Mouse (Mus musculus): ENCODE results near the gene Fgfr2. TPM values are rescaled to one million over a fixed set of nuclear protein-coding genes. Genes with fewer than 3 reads are reported as not detected.

Gene Fgfr2
- total RNA-seq, 1 experiment, result 37.5 TPM

- H3K9me3 ChIP-seq (ENCODE audit: control insufficient read depth, insufficient read depth, low read depth, low read length), result no peaks in the 10 kb centered on the region
- in situ Hi-C loops (cut with MboI; ENCODE audit: low sequenced_read_pairs in 2 of 2, unreplicated experiment in 2 of 2), result no loop called here
- DNase-seq (ENCODE audit: low read depth, low spot score), result no peak
- H3K27ac ChIP-seq (ENCODE audit: insufficient read depth, low read depth, low read length, poor library complexity, severe bottlenecking), result no peak overlapping the region
- no peak overlapping the region for H3K9ac ChIP-seq (ENCODE audit: insufficient read depth, low read depth, low read length, poor library complexity, severe bottlenecking)
- peaks cover 2 to 25% of the 10 kb centered on the region in 2 experiments; a peak in 3 of 4 replicates for H3K4me1 ChIP-seq (ENCODE audit: control insufficient read depth in 2 of 2, insufficient read depth in 2 of 2, low read length in 2 of 2, poor library complexity in 1 of 2)
- no peak overlapping the region for H3K4me3 ChIP-seq (ENCODE audit: insufficient read depth in 1 of 2, low read depth in 1 of 2, low read length in 2 of 2, poor library complexity in 1 of 2, severe bottlenecking in 1 of 2)
- TF ChIP-seq ZC3H11A (IDR thresholded peaks at IDR 0.05; ENCODE audit: borderline replicate concordance, low read depth, low read length) (no peak), MAFK (IDR thresholded peaks at IDR 0.05; ENCODE audit: insufficient read depth, low read depth, low read length) (no peak), CHD2 (IDR thresholded peaks at IDR 0.05; ENCODE audit: low read depth, low read length) (no peak), HCFC1 (IDR thresholded peaks at IDR 0.05; ENCODE audit: borderline replicate concordance, insufficient read depth, low read length) (no peak), ZNF384 (IDR thresholded peaks at IDR 0.05; ENCODE audit: low read depth, low read length) (no peak)
- H3K36me3 ChIP-seq (ENCODE audit: control insufficient read depth, insufficient read depth, low read length, poor library complexity, severe bottlenecking), result no peaks in the 10 kb centered on the region; the same call in 1 of the 2 replicates
These were observed 341.9 kb downstream of the Fgfr2 start for GRCm38 (mm10) chr7:132781130-132781814.

GRCm38 (mm10) chr7:132780611-132781010 is 342.5 kb downstream of the Fgfr2 start:
- in situ Hi-C loops (cut with MboI; ENCODE audit: low sequenced_read_pairs in 2 of 2, unreplicated experiment in 2 of 2), result no loop called here
- H3K4me3 ChIP-seq (ENCODE audit: insufficient read depth in 1 of 2, low read depth in 1 of 2, low read length in 2 of 2, poor library complexity in 1 of 2, severe bottlenecking in 1 of 2), result no peak overlapping the region
- no peaks in the 10 kb centered on the region; the same call in 1 of the 2 replicates for H3K36me3 ChIP-seq (ENCODE audit: control insufficient read depth, insufficient read depth, low read length, poor library complexity, severe bottlenecking)
- H3K9me3 ChIP-seq (ENCODE audit: control insufficient read depth, insufficient read depth, low read depth, low read length), result no peaks in the 10 kb centered on the region
- H3K27ac ChIP-seq (ENCODE audit: insufficient read depth, low read depth, low read length, poor library complexity, severe bottlenecking), result no peak overlapping the region
- peak; percentile 51 for DNase-seq (ENCODE audit: low read depth, low spot score)
- no peak overlapping the region for H3K9ac ChIP-seq (ENCODE audit: insufficient read depth, low read depth, low read length, poor library complexity, severe bottlenecking)
- no peak for TF ChIP-seq MAFK (IDR thresholded peaks at IDR 0.05; ENCODE audit: insufficient read depth, low read depth, low read length)
- TF ChIP-seq ZNF384 (IDR thresholded peaks at IDR 0.05; ENCODE audit: low read depth, low read length), result no peak
- TF ChIP-seq CHD2 (IDR thresholded peaks at IDR 0.05; ENCODE audit: low read depth, low read length), result no peak
- TF ChIP-seq HCFC1 (IDR thresholded peaks at IDR 0.05; ENCODE audit: borderline replicate concordance, insufficient read depth, low read length), result no peak
- TF ChIP-seq ZC3H11A (IDR thresholded peaks at IDR 0.05; ENCODE audit: borderline replicate concordance, low read depth, low read length), result no peak
- H3K4me1 ChIP-seq (ENCODE audit: control insufficient read depth in 2 of 2, insufficient read depth in 2 of 2, low read length in 2 of 2, poor library complexity in 1 of 2), result peaks cover 2 to 25% of the 10 kb centered on the region in 2 experiments; a peak in 3 of 4 replicates

GRCm38 (mm10) chr7:132778630-132779029 is 344.5 kb downstream of the Fgfr2 start:
- Histone ChIP-seq H3K9ac (ENCODE audit: insufficient read depth, low read depth, low read length, poor library complexity, severe bottlenecking) (no peak overlapping the region), H3K27ac (ENCODE audit: insufficient read depth, low read depth, low read length, poor library complexity, severe bottlenecking) (no peak overlapping the region), H3K9me3 (ENCODE audit: control insufficient read depth, insufficient read depth, low read depth, low read length) (no peaks in the 10 kb centered on the region), H3K36me3 (ENCODE audit: control insufficient read depth, insufficient read depth, low read length, poor library complexity, severe bottlenecking) (peaks cover 3% of the 10 kb centered on the region; the same call in 1 of the 2 replicates), H3K4me1 (ENCODE audit: control insufficient read depth in 2 of 2, insufficient read depth in 2 of 2, low read length in 2 of 2, poor library complexity in 1 of 2) (peaks cover 2 to 23% of the 10 kb centered on the region in 2 experiments; a peak in 3 of 4 replicates), H3K4me3 (ENCODE audit: insufficient read depth in 1 of 2, low read depth in 1 of 2, low read length in 2 of 2, poor library complexity in 1 of 2, severe bottlenecking in 1 of 2) (no peak overlapping the region)
- no peak for TF ChIP-seq ZNF384 (IDR thresholded peaks at IDR 0.05; ENCODE audit: low read depth, low read length)
- DNase-seq (ENCODE audit: low read depth, low spot score), result no peak
- in situ Hi-C loops (cut with MboI; ENCODE audit: low sequenced_read_pairs in 2 of 2, unreplicated experiment in 2 of 2), result no loop called here

DNA sequence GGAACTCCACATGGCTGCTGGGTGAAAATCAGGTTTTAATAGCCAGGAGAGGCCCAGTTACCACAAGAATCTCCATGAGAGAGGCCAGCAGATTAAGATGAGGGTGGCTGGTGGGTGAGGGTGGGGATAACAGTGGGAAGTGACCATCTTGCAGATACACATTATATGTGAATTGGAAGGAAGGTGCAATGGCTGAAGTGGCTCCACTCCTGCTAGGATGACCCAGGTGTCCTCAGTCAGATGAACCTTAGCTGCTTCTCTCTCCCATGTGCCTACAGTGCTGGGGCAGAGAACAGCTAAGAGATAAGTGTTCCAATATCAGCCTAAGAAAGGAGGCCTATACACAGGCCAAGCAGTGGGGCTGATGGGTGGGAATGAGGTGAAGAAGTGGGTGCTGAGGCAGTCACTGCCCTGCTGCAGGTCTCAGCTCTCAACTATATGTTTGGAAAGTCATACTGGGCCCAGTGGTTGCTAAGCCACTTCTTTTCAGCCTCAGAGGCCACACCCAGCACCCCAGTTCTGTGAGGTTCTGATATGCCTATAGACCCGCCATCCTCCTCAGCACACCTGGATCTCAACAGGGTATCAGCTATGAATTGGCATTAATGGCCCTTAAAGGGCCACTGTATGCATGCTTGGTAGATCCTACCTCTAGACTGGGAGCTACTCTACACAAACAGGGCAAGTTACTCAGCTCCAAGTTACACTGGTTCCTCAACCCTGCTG is 345.3 kb downstream of the Fgfr2 start:
- DNase-seq (ENCODE audit: low read depth, low spot score), result no peak
- no peaks in the 10 kb centered on the region for H3K9me3 ChIP-seq (ENCODE audit: control insufficient read depth, insufficient read depth, low read depth, low read length)
- H3K4me3 ChIP-seq (ENCODE audit: insufficient read depth in 1 of 2, low read depth in 1 of 2, low read length in 2 of 2, poor library complexity in 1 of 2, severe bottlenecking in 1 of 2), result no peak overlapping the region
- H3K36me3 ChIP-seq (ENCODE audit: control insufficient read depth, insufficient read depth, low read length, poor library complexity, severe bottlenecking), result peaks cover 3% of the 10 kb centered on the region; the same call in 1 of the 2 replicates
- TF ChIP-seq HCFC1 (IDR thresholded peaks at IDR 0.05; ENCODE audit: borderline replicate concordance, insufficient read depth, low read length) (no peak), ZC3H11A (IDR thresholded peaks at IDR 0.05; ENCODE audit: borderline replicate concordance, low read depth, low read length) (no peak), CHD2 (IDR thresholded peaks at IDR 0.05; ENCODE audit: low read depth, low read length) (no peak), ZNF384 (IDR thresholded peaks at IDR 0.05; ENCODE audit: low read depth, low read length) (no peak), MAFK (IDR thresholded peaks at IDR 0.05; ENCODE audit: insufficient read depth, low read depth, low read length) (no peak)
- H3K4me1 ChIP-seq (ENCODE audit: control insufficient read depth in 2 of 2, insufficient read depth in 2 of 2, low read length in 2 of 2, poor library complexity in 1 of 2), result peaks cover 2 to 23% of the 10 kb centered on the region in 2 experiments; a peak in 3 of 4 replicates
- H3K27ac ChIP-seq (ENCODE audit: insufficient read depth, low read depth, low read length, poor library complexity, severe bottlenecking), result no peak overlapping the region
- in situ Hi-C loops (cut with MboI; ENCODE audit: low sequenced_read_pairs in 2 of 2, unreplicated experiment in 2 of 2), result no loop called here
- H3K9ac ChIP-seq (ENCODE audit: insufficient read depth, low read depth, low read length, poor library complexity, severe bottlenecking), result no peak overlapping the region
